Mouse (Mus musculus) retina, adult 2 months (tissue): ENCODE measurements around the gene Sh3pxd2a.
"Not testable (repeated sequence)": the region's sequence is repeated elsewhere in the genome, so short reads cannot be mapped to it uniquely, and the experiment has no call there.

Experiments used
- DNase-seq: peaks from one replicate; pipeline ENCODE4 v3.0.0-alpha.2; 2012; ENCODE audit warnings: low read depth, low spot score

Sh3pxd2a gene

GRCm38 (mm10) chr19:47410301-47410700, 53.9 kb downstream of the Sh3pxd2a start:
- DNase-seq, result no peak

- DNase-seq, result no peak
Measured at GRCm38 (mm10) chr19:47409142-47409541, 55.1 kb downstream of the Sh3pxd2a start.

GRCm38 (mm10) chr19:47408656-47409055, 55.5 kb downstream of the Sh3pxd2a start:
- DNase-seq, result no peak

GRCm38 (mm10) chr19:47407332-47407731, 56.9 kb downstream of the Sh3pxd2a start:
- no peak for DNase-seq

GRCm38 (mm10) chr19:47406524-47406923, 57.7 kb downstream of the Sh3pxd2a start:
- no peak for DNase-seq

GRCm38 (mm10) chr19:47405548-47405947, 58.7 kb downstream of the Sh3pxd2a start:
- no peak for DNase-seq

GRCm38 (mm10) chr19:47403391-47404379, 60.5 kb downstream of the Sh3pxd2a start:
- DNase-seq, result peak; percentile 29

- DNase-seq, result no peak
Measured at GRCm38 (mm10) chr19:47402976-47403375, 61.2 kb downstream of the Sh3pxd2a start.

GRCm38 (mm10) chr19:47402544-47402943, 61.7 kb downstream of the Sh3pxd2a start:
- no peak for DNase-seq

- DNase-seq, result no peak
Measured at GRCm38 (mm10) chr19:47399709-47400108, 64.5 kb downstream of the Sh3pxd2a start.

GRCm38 (mm10) chr19:47399029-47399428, 65.2 kb downstream of the Sh3pxd2a start:
- no peak for DNase-seq

- no peak for DNase-seq
Measured at GRCm38 (mm10) chr19:47397882-47398671, 66.1 kb downstream of the Sh3pxd2a start.

GRCm38 (mm10) chr19:47395338-47395737, 68.9 kb downstream of the Sh3pxd2a start:
- no peak for DNase-seq

GRCm38 (mm10) chr19:47394781-47395180, 69.4 kb downstream of the Sh3pxd2a start:
- not testable (repeated sequence) for DNase-seq

GRCm38 (mm10) chr19:47390878-47391277, 73.3 kb downstream of the Sh3pxd2a start:
- no peak for DNase-seq

GRCm38 (mm10) chr19:47387887-47388286, 76.3 kb downstream of the Sh3pxd2a start:
- no peak for DNase-seq

- DNase-seq, result no peak
Measured at GRCm38 (mm10) chr19:47387395-47387794, 76.8 kb downstream of the Sh3pxd2a start.

- DNase-seq, result no peak
Measured at GRCm38 (mm10) chr19:47385971-47386370, 78.2 kb downstream of the Sh3pxd2a start.

- DNase-seq, result no peak
Measured at GRCm38 (mm10) chr19:47384639-47385038, 79.6 kb downstream of the Sh3pxd2a start.

- no peak for DNase-seq
Measured at GRCm38 (mm10) chr19:47384036-47384435, 80.2 kb downstream of the Sh3pxd2a start.

- DNase-seq, result no peak
Measured at GRCm38 (mm10) chr19:47382268-47382667, 81.9 kb downstream of the Sh3pxd2a start.

- DNase-seq, result no peak
Measured at GRCm38 (mm10) chr19:47381011-47381410, 83.2 kb downstream of the Sh3pxd2a start.
